Mouse (Mus musculus): ENCODE data around the gene Zscan10. TPM values are rescaled to one million over a fixed set of nuclear protein-coding genes. Genes with fewer than 3 reads are reported as not detected.

Zscan10 gene
- polyA plus RNA-seq (2015; fragmentation: Nextera tagmentation; extraction: Ambion mirVana) = not detected in 2 replicates

GRCm38 (mm10) chr17:23600641-23601622 lies at the start of gene Zscan10:
TSS of gene Zscan10 (plus strand) at chr17:23600856.

DNA sequence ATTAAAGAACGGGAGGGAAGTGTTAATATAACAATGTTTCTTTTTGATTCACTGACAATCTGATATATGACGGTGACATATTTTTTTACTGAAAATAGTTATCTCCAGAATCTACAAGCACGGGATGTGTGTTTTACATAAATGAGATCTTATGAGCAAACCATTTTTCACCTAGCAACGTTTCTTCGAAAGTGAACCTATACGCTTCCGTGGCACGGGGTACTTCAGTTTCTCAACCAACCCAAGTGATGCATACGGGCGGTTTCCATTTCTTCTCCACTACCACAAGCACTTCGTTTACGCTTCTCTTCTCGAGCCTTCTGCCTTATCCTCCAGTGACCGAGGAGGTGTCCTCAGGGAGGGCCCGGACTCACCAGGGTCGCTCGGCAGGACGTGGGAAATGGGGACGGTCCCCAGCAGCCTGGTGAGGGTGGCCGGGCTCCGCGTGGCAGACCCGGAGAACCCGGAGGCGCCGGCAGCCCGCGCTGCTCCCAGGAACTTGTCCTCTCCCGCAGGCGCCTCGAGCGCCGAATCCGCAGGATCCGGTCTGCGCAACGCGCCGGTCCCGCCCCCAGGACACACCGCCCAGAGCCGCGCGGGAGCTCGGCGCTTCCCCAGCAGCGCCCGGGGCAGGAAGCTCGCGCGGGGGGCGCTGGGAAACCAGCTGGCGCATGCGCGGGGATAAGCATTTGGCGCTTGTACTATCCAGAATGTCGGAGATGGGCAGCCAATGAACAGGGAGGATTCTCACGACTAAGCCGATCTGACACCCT lies 36.9 kb upstream of the Zscan10 start, which contains the start of gene Zfp213:
Gene Zfp213 (minus strand): TSS at position 644 of the 773 bp plus-strand sequence.

GRCm38 (mm10) chr17:23598582-23599552 lies 1.8 kb upstream of the Zscan10 start, which contains the start of gene Zfp13:
TSS of gene Zfp13 (minus strand) at chr17:23599487.

DNA sequence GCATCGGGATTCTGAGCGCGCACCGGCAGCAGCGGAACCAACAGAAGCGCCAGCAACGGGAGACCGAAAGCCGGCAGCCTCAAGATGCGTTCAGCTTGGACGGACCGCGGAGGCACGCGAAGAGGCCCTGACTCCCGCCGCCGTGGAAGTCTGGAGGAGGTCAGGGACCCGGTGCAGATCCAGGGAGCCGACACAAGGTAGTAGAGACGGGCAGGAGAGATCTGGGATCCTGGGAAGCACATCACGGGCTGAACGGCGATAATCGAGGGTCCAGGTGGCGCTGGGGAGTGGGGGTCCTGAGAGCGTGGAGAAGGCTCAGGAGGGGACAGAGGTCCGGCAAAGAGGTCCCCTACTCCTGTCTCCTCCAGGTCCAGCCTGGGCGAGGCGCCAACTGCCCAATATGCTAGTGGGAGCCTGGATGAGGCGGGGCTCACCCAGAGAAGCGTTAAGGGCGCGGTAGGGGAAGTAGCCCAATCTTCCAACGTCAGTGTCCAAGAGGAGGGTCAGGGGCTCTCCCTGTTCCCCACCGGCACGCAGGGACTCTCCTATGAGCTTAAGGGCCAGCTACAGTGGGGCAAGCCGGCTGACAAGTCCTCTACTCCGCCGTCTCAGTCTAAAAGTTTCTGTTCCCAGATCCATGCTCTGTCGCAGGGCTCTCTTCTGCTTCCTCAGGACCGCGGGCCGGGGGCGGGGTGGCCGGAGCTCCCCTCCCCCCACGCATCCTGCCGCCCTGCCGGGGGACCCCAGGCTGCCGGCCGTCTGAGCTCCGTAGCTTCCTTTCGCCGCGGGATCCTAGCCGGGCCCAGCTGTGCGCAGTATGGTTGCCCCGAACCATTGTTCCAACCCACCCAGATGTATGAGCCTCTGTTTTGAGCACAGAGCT lies 44.2 kb downstream of the Zscan10 start, which contains the start of gene Mmp25:
Gene Mmp25 (minus strand): TSS at position 665 of the 883 bp plus-strand sequence.

GRCm38 (mm10) chr17:23660117-23660875 lies 59.6 kb downstream of the Zscan10 start, which contains the start of gene Bicdl2:
TSS of gene Bicdl2 (plus strand) at chr17:23660506.

Other genes with a start within 250 kb of the Zscan10 start
- not detected in 2 replicates for gene Vmn2r116, start 216.3 kb upstream of the Zscan10 start, polyA plus RNA-seq (2015; fragmentation: Nextera tagmentation; extraction: Ambion mirVana)
- not detected in 2 replicates for gene Vmn2r117, start 121.2 kb upstream of the Zscan10 start, polyA plus RNA-seq (2015; fragmentation: Nextera tagmentation; extraction: Ambion mirVana)
- gene Zfp213, start 36.6 kb upstream of the Zscan10 start, polyA plus RNA-seq (2015; fragmentation: Nextera tagmentation; extraction: Ambion mirVana) = 13.5 and 13.7 TPM in 2 replicates
- 10.3 and 13.2 TPM in 2 replicates for gene Zfp13, start 1.4 kb upstream of the Zscan10 start, polyA plus RNA-seq (2015; fragmentation: Nextera tagmentation; extraction: Ambion mirVana)
- gene Mmp25, start 44.4 kb downstream of the Zscan10 start, polyA plus RNA-seq (2015; fragmentation: Nextera tagmentation; extraction: Ambion mirVana) = 0.25 and 0.30 TPM in 2 replicates
- 0.30 TPM in 1 of 2 replicates, not detected in the other for gene Bicdl2, start 59.6 kb downstream of the Zscan10 start, polyA plus RNA-seq (2015; fragmentation: Nextera tagmentation; extraction: Ambion mirVana)
- 122 and 166 TPM in 2 replicates for gene Hcfc1r1, start 72.7 kb downstream of the Zscan10 start, polyA plus RNA-seq (2015; fragmentation: Nextera tagmentation; extraction: Ambion mirVana)
- 19.0 and 25.0 TPM in 2 replicates for gene Thoc6, start 73.0 kb downstream of the Zscan10 start, polyA plus RNA-seq (2015; fragmentation: Nextera tagmentation; extraction: Ambion mirVana)
- 61.5 and 84.3 TPM in 2 replicates for gene Tnfrsf12a, start 76.6 kb downstream of the Zscan10 start, polyA plus RNA-seq (2015; fragmentation: Nextera tagmentation; extraction: Ambion mirVana)
- 0.36 and 3.4 TPM in 2 replicates for gene Cldn6, start 78.4 kb downstream of the Zscan10 start, polyA plus RNA-seq (2015; fragmentation: Nextera tagmentation; extraction: Ambion mirVana)
- 1.0 and 3.0 TPM in 2 replicates for gene Cldn9, start 83.2 kb downstream of the Zscan10 start, polyA plus RNA-seq (2015; fragmentation: Nextera tagmentation; extraction: Ambion mirVana)
- 1.2 and 3.5 TPM in 2 replicates for gene 1520401A03Rik, start 121.9 kb downstream of the Zscan10 start, polyA plus RNA-seq (2015; fragmentation: Nextera tagmentation; extraction: Ambion mirVana)
- gene Pkmyt1, start 125.5 kb downstream of the Zscan10 start, polyA plus RNA-seq (2015; fragmentation: Nextera tagmentation; extraction: Ambion mirVana) = 12.8 and 16.6 TPM in 2 replicates
- gene Paqr4, start 140.0 kb downstream of the Zscan10 start, polyA plus RNA-seq (2015; fragmentation: Nextera tagmentation; extraction: Ambion mirVana) = 17.0 and 21.6 TPM in 2 replicates
- gene Kremen2, start 145.0 kb downstream of the Zscan10 start, polyA plus RNA-seq (2015; fragmentation: Nextera tagmentation; extraction: Ambion mirVana) = 0.19 and 0.54 TPM in 2 replicates
- gene Flywch1, start 170.7 kb downstream of the Zscan10 start, polyA plus RNA-seq (2015; fragmentation: Nextera tagmentation; extraction: Ambion mirVana) = 51.5 and 54.6 TPM in 2 replicates
- gene Flywch2, start 185.2 kb downstream of the Zscan10 start, polyA plus RNA-seq (2015; fragmentation: Nextera tagmentation; extraction: Ambion mirVana) = 28.8 and 51.4 TPM in 2 replicates
- 291 and 447 TPM in 2 replicates for gene Srrm2, start 189.7 kb downstream of the Zscan10 start, polyA plus RNA-seq (2015; fragmentation: Nextera tagmentation; extraction: Ambion mirVana)
- gene Elob, start 228.3 kb downstream of the Zscan10 start, polyA plus RNA-seq (2015; fragmentation: Nextera tagmentation; extraction: Ambion mirVana) = 1,156 and 1,274 TPM in 2 replicates
- gene Prss33, start 235.2 kb downstream of the Zscan10 start, polyA plus RNA-seq (2015; fragmentation: Nextera tagmentation; extraction: Ambion mirVana) = not detected in 2 replicates
- not detected in 2 replicates for gene Prss32, start 243.0 kb downstream of the Zscan10 start, polyA plus RNA-seq (2015; fragmentation: Nextera tagmentation; extraction: Ambion mirVana)
- 0.52 and 0.57 TPM in 2 replicates for gene Prss41, start 243.3 kb downstream of the Zscan10 start, polyA plus RNA-seq (2015; fragmentation: Nextera tagmentation; extraction: Ambion mirVana)